Mouse (Mus musculus) testis, adult 2 months (tissue): ENCODE data around the gene Auh.

Source experiments
- CTCF ChIP-seq: fragments of 200-500 bp; IDR thresholded peaks from 2 replicates; pipeline ENCODE4 v1.5.1; 2012; ENCODE audit warnings: low read depth, mild to moderate bottlenecking, inconsistent platforms, low read length, moderate library complexity; ENCODE audit not compliant: control insufficient read depth, insufficient read depth, insufficient replicate concordance
- POLR2A ChIP-seq: fragments of 200-500 bp; IDR thresholded peaks from 2 replicates; pipeline ENCODE4 v1.6.1; 2012; ENCODE audit warnings: low read depth, mild to moderate bottlenecking, inconsistent platforms, low read length, moderate library complexity; ENCODE audit not compliant: control insufficient read depth

DNA sequence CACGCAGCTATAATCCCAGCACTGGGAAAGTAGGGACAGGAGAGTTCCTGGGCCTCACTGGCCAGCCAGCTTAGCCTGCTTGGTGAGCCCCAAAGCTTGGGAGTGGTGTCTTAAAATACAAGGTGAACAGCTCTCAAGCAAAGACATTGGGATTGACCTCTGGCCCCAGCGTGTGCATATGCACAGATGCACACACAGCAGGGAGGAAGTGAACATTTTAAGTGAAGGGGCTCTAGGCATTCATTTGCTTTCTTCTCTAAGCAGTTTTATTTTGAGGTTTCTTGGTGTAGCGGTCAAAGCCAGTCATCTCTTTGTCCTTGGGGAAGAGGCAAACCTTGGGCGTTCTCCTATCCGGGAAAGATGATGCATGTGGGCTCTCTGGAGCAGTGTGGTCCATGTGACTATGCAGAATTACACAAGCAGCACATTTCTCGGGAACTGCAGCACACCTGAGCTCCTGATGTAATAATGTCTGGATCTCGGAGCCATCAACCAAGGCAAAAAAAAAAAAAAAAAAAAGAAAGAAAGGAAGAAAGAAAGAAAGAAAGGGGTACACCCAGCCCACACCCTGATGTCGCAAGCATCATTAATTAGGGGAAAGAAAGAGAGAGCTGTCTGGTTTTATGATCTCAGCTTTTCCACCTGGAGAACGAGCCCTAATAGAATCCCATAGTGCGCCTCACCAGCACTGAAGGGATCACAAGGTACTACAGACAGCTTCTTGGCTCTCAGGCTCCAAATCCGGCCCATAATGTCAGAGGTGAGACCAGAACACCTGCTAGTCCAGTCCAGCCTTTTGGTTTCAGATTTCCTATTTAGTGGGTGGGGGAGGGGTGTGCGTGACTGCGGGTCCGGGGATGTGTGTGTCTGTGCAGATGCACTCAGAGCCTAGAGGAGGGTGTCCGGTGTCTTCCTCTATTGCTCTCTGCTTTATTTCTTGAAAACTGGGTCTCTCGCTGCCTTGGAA, 116.6 kb downstream of the Auh start:
- TF ChIP-seq POLR2A (no peak), CTCF (no peak)
